Mouse (Mus musculus) kidney, adult 9 months (tissue): ENCODE data around the gene Robo1.

ENCODE experiments used
- DNase-seq: peaks from one replicate; pipeline ENCODE4 v3.0.0; 2022

Robo1 gene

GRCm38 (mm10) chr16:72686480-72687053, 378.5 kb downstream of the Robo1 start:
- no peak for DNase-seq

- peak; percentile 34 for DNase-seq
Measured at GRCm38 (mm10) chr16:72687651-72688050, 379.5 kb downstream of the Robo1 start.

- DNase-seq, result no peak
Measured at GRCm38 (mm10) chr16:72688185-72688681, 380.1 kb downstream of the Robo1 start.

- no peak for DNase-seq
Measured at GRCm38 (mm10) chr16:72691909-72692308, 383.8 kb downstream of the Robo1 start.

- no peak for DNase-seq
Measured at GRCm38 (mm10) chr16:72693446-72694274, 385.6 kb downstream of the Robo1 start.

- DNase-seq, result no peak
Measured at GRCm38 (mm10) chr16:72694787-72695186, 386.7 kb downstream of the Robo1 start.

- DNase-seq, result no peak
Measured at GRCm38 (mm10) chr16:72699238-72700006, 391.3 kb downstream of the Robo1 start.

GRCm38 (mm10) chr16:72700297-72700696, 392.2 kb downstream of the Robo1 start:
- DNase-seq, result no peak

- no peak for DNase-seq
Measured at GRCm38 (mm10) chr16:72703486-72703885, 395.4 kb downstream of the Robo1 start.

- no peak for DNase-seq
Measured at GRCm38 (mm10) chr16:72705851-72706250, 397.7 kb downstream of the Robo1 start.

- DNase-seq, result no peak
Measured at GRCm38 (mm10) chr16:72708526-72708925, 400.4 kb downstream of the Robo1 start.

- no peak for DNase-seq
Measured at GRCm38 (mm10) chr16:72717118-72717802, 409.2 kb downstream of the Robo1 start.

GRCm38 (mm10) chr16:72719063-72719462, 411.0 kb downstream of the Robo1 start:
- no peak for DNase-seq

GRCm38 (mm10) chr16:72720979-72721378, 412.9 kb downstream of the Robo1 start:
- DNase-seq, result peak; percentile 2

GRCm38 (mm10) chr16:72721713-72722481, 413.8 kb downstream of the Robo1 start:
- peak; percentile 6 for DNase-seq

GRCm38 (mm10) chr16:72734234-72734633, 426.1 kb downstream of the Robo1 start:
- DNase-seq, result peak; percentile 60

- DNase-seq, result no peak
Measured at GRCm38 (mm10) chr16:72735175-72735574, 427.1 kb downstream of the Robo1 start.

GRCm38 (mm10) chr16:72735588-72735987, 427.5 kb downstream of the Robo1 start:
- no peak for DNase-seq

GRCm38 (mm10) chr16:72737154-72737553, 429.0 kb downstream of the Robo1 start:
- peak; percentile 33 for DNase-seq

- no peak for DNase-seq
Measured at GRCm38 (mm10) chr16:72740218-72740617, 432.1 kb downstream of the Robo1 start.

- DNase-seq, result no peak
Measured at GRCm38 (mm10) chr16:72747696-72748095, 439.6 kb downstream of the Robo1 start.
